Mouse (Mus musculus) gastrocnemius, adult 8-10 months (tissue): ENCODE measurements around the gene Myh7. TPM values are rescaled to one million over a fixed set of nuclear protein-coding genes. Genes with fewer than 3 reads are reported as not detected.

Source experiments
- microRNA-seq: library from miRNA; unstranded; fragments of <30 nt; microRNA quantifications from one replicate; pipeline ENCODE4 v1.2.0, GENCODE M21; 2022
- total RNA-seq, 4 experiments: library from RNA; stranded (reverse); gene quantifications; 2 replicates each; pipeline ENCODE4 v1.2.4; 2022

Myh7 gene
- total RNA-seq, 4 experiments from 2014 or later = 508 to 760 (median 618) TPM

Small RNA genes within 50 kb of the gene (microRNA-seq; reads per million reads assigned to microRNA genes)
- 10.0 reads per million, percentile 4 among the genes with 10 or more reads in this experiment for gene Mir208a
- gene Mir208b = 167 reads per million, percentile 58 among the genes with 10 or more reads in this experiment

Other genes with a start within 250 kb of the Myh7 start
- 10 to 100 TPM; 11.3 to 17.4 (median 12.2) TPM for gene Slc7a8, start 212.7 kb downstream of the Myh7 start, total RNA-seq
- 1 to 10 TPM; 2.2 to 3.2 (median 2.5) TPM for gene Rnf212b, start 180.5 kb downstream of the Myh7 start, total RNA-seq
- 1 to 10 TPM; 3.3 to 7.6 (median 5.2) TPM for gene Homez, start 123.7 kb downstream of the Myh7 start, total RNA-seq
- 1 to 10 TPM; 3.6 to 5.3 (median 4.0) TPM for gene Ppp1r3e, start 117.1 kb downstream of the Myh7 start, total RNA-seq
- 10 to 100 TPM; 23.8 to 31.4 (median 26.8) TPM for gene Bcl2l2, start 111.2 kb downstream of the Myh7 start, total RNA-seq
- gene Gm20521, start 111.2 kb downstream of the Myh7 start, total RNA-seq = 1 to 10 TPM in 3 of 4 experiments, under 1 TPM in 1; 0.83 to 7.4 (median 3.1) TPM
- 10 to 100 TPM; 44.2 to 55.9 (median 50.0) TPM for gene Pabpn1, start 102.1 kb downstream of the Myh7 start, total RNA-seq
- gene Slc22a17, start 81.5 kb downstream of the Myh7 start, total RNA-seq = 1 to 10 TPM in 3 of 4 experiments, under 1 TPM in 1; 0.68 to 1.4 (median 1.2) TPM
- gene Efs, start 68.5 kb downstream of the Myh7 start, total RNA-seq = 1 to 10 TPM in 1 of 4 experiments, under 1 TPM in 3; 0.48 to 1.1 (median 0.86) TPM
- gene Il25, start 61.9 kb downstream of the Myh7 start, total RNA-seq = not detected
- not detected for gene Cmtm5, start 58.4 kb downstream of the Myh7 start, total RNA-seq
- gene Myh6, start 27.7 kb downstream of the Myh7 start, total RNA-seq = 100 to 1,000 TPM; 106 to 159 (median 128) TPM
- gene Gm17428, start 17.7 kb downstream of the Myh7 start, total RNA-seq = not detected
- gene Ngdn, start 20.8 kb upstream of the Myh7 start, total RNA-seq = 10 to 100 TPM; 18.5 to 19.7 (median 19.1) TPM
- gene Zfhx2, start 97.7 kb upstream of the Myh7 start, total RNA-seq = 1 to 10 TPM; 4.9 to 6.2 (median 5.6) TPM
- gene Thtpa, start 100.2 kb upstream of the Myh7 start, total RNA-seq = 10 to 100 TPM; 13.4 to 15.6 (median 14.9) TPM
- 1 to 10 TPM; 2.2 to 3.9 (median 3.6) TPM for gene Ap1g2, start 112.0 kb upstream of the Myh7 start, total RNA-seq
- under 1 TPM in 2 of 4 experiments, not detected in 2; 0.08 to 0.19 TPM for gene Jph4, start 122.3 kb upstream of the Myh7 start, total RNA-seq
- not detected for gene Dhrs2, start 227.4 kb upstream of the Myh7 start, total RNA-seq